Mouse (Mus musculus): ENCODE results near the gene Hsf3. TPM values are rescaled to one million over a fixed set of nuclear protein-coding genes. Genes with fewer than 3 reads are reported as not detected.

Gene Hsf3
- polyA plus RNA-seq (2012; ENCODE audit: low replicate concordance), result not detected in 2 replicates

DNA sequence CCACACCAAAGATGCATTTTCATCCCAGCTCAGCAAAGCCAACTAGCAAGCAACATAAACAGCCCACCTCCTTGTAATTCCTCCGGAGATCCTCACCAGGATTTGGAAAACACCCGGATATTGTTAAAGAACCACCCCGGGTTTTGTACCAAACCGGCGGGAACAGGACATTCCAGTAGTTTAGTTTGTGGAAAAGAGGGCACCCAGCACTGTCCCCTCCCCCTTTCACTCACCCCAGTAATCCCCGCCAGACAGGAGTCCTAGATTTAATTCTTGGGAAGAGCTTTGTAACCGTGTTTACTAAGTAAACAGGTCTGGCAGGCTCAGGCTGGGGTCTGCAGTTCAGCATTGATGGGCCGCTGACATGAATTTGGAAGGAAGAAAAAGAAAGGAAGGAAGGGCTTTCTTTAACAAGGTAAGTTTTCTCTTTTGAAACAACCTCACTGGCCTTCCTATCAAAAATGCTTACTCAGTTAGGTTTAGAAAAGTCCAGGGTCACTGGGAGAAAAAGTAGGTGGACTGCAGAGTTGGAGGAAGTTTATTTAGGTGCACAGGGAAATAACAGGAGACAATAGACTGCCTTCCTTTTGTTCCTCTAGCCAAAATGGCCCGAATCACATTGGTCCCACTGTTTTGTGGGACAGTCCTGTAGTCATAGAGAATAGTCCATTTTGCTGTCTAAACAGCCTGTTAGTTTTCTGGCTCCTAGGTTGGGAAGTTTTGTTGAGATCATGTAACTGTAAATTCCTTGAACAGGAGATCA, at the start of gene Hsf3:
TSS of gene Hsf3 (minus strand) at position 94 of the 763 bp plus-strand sequence.

DNA sequence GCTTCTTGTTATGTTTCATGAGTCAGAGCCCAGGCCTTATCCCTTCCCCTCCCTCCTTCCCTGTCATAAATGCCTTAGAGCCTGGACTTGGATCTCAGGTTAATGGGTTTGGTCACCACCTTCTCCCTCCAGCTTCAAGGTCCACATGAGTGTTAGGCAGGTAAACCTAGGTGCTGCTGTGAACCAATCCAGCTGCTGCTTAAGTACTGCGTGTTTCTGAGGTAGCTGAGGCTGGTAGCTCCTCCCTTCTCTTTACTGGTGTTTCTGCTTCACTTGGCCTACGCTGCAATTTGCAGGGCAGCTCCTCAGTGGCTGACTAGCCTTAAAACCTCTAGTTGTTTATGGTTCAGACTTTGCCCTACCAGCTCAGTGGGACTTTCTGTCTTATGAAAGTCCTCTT, 945 bp downstream of the Hsf3 start, which contains the start of gene Heph:
TSS of gene Heph (plus strand) at position 211 of the 400 bp plus-strand sequence.

DNA sequence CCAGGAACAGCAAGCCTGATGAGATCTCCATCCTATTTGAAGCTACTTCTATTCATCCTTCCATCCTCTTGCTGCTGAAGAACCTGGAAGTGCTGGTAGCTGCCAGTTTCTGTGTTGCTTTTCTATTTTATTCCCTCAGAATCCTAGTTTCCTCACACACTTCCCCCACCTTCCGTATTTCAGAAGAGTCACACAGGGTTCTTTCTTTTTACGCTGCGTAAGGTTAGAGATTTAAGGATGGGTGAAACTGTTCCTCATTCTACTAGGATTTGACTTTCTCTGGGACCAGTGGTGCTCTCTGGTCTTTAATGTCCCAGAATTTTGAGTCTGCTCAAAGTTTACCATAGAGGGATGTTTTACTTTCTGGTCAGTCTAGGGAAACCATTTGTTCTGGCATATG, 162.8 kb downstream of the Hsf3 start, which contains the start of gene Vsig4:
TSS of gene Vsig4 (minus strand) at position 101 of the 400 bp plus-strand sequence.

Other genes with a start within 250 kb of the Hsf3 start
- gene Vsig4, start 162.9 kb downstream of the Hsf3 start, polyA plus RNA-seq (2012; ENCODE audit: low replicate concordance), result not detected in 2 replicates
- gene Heph, start 935 bp downstream of the Hsf3 start, polyA plus RNA-seq (2012; ENCODE audit: low replicate concordance), result not detected in 2 replicates